Mouse (Mus musculus): ENCODE measurements around the gene Tbxas1.

Gene Tbxas1

GRCm38 (mm10) chr6:38960791-38961426 lies 85.7 kb downstream of the Tbxas1 start:
- no peak for DNase-seq (ENCODE audit: low spot score in 2 of 2)

- DNase-seq (ENCODE audit: low spot score in 2 of 2) = no peak
Observed at GRCm38 (mm10) chr6:38961427-38962033, 86.3 kb downstream of the Tbxas1 start.

GRCm38 (mm10) chr6:38966839-38967238 lies 91.6 kb downstream of the Tbxas1 start:
- DNase-seq (ENCODE audit: low spot score in 2 of 2) = no peak

GRCm38 (mm10) chr6:38967288-38967687 lies 92.1 kb downstream of the Tbxas1 start:
- no peak for DNase-seq (ENCODE audit: low spot score in 2 of 2)

GRCm38 (mm10) chr6:38967988-38968387 lies 92.8 kb downstream of the Tbxas1 start:
- DNase-seq (ENCODE audit: low spot score in 2 of 2) = no peak

GRCm38 (mm10) chr6:38969944-38970740 lies 94.9 kb downstream of the Tbxas1 start:
- no peak for DNase-seq (ENCODE audit: low spot score in 2 of 2)

GRCm38 (mm10) chr6:38970759-38971158 lies 95.6 kb downstream of the Tbxas1 start:
- no peak for DNase-seq (ENCODE audit: low spot score in 2 of 2)

- DNase-seq (ENCODE audit: low spot score in 2 of 2) = no peak
Observed at GRCm38 (mm10) chr6:38972826-38973225, 97.6 kb downstream of the Tbxas1 start.

- DNase-seq (ENCODE audit: low spot score in 2 of 2) = no peak
Observed at GRCm38 (mm10) chr6:38973441-38974161, 98.4 kb downstream of the Tbxas1 start.

- DNase-seq (ENCODE audit: low spot score in 2 of 2) = no peak
Observed at GRCm38 (mm10) chr6:38974162-38974525, 98.9 kb downstream of the Tbxas1 start.

GRCm38 (mm10) chr6:38974536-38975268 lies 99.5 kb downstream of the Tbxas1 start:
- DNase-seq (ENCODE audit: low spot score in 2 of 2) = no peak

- no peak for DNase-seq (ENCODE audit: low spot score in 2 of 2)
Observed at GRCm38 (mm10) chr6:38975866-38976265, 100.7 kb downstream of the Tbxas1 start.

GRCm38 (mm10) chr6:38976355-38976754 lies 101.2 kb downstream of the Tbxas1 start:
- DNase-seq (ENCODE audit: low spot score in 2 of 2) = no peak

GRCm38 (mm10) chr6:38980921-38981715 lies 105.9 kb downstream of the Tbxas1 start:
- DNase-seq (ENCODE audit: low spot score in 2 of 2) = no peak

- no peak for DNase-seq (ENCODE audit: low spot score in 2 of 2)
Observed at GRCm38 (mm10) chr6:38982071-38982470, 106.9 kb downstream of the Tbxas1 start.

- no peak for DNase-seq (ENCODE audit: low spot score in 2 of 2)
Observed at GRCm38 (mm10) chr6:38982656-38983055, 107.5 kb downstream of the Tbxas1 start.

- DNase-seq (ENCODE audit: low spot score in 2 of 2) = no peak
Observed at GRCm38 (mm10) chr6:38983060-38983459, 107.9 kb downstream of the Tbxas1 start.

- DNase-seq (ENCODE audit: low spot score in 2 of 2) = no peak
Observed at GRCm38 (mm10) chr6:38984626-38985025, 109.4 kb downstream of the Tbxas1 start.

GRCm38 (mm10) chr6:38986641-38987040 lies 111.4 kb downstream of the Tbxas1 start:
- no peak for DNase-seq (ENCODE audit: low spot score in 2 of 2)

- no peak for DNase-seq (ENCODE audit: low spot score in 2 of 2)
Observed at GRCm38 (mm10) chr6:38992016-38992415, 116.8 kb downstream of the Tbxas1 start.

- no peak for DNase-seq (ENCODE audit: low spot score in 2 of 2)
Observed at GRCm38 (mm10) chr6:38995774-38996173, 120.6 kb downstream of the Tbxas1 start.

All from spleen, postnatal 4 days (tissue).